Mouse (Mus musculus): ENCODE data around the gene Afdn.
A peak's percentile ranks its signal among the peaks of the same experiment; 100 is the strongest.
"Not testable (repeated sequence)": the region's sequence is repeated elsewhere in the genome, so short reads cannot be mapped to it uniquely, and the experiment has no call there.

Afdn gene

GRCm38 (mm10) chr17:13777676-13778075 is 17.3 kb downstream of the Afdn start:
- no peak for DNase-seq (ENCODE audit: low spot score)

DNA sequence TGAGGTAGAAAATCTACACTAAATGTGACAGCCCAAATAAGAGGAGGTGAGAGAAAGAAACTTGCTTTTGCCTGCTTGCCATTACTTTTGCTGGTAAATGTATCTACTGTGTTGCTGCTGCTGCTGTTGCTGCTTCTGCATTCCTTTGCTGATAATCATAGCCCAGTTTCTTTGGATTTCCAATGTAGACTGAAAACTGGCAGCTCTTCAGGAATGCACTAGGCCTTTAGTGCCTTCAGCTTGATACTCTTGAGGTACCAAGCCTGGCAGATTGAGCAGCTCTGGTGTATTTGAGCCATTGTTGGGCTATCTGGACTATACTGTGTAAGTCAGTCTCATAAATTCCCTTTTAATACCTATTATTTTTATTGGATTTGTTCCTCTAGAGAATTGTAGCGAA is 18.5 kb downstream of the Afdn start:
- no peak for DNase-seq (ENCODE audit: low spot score)

GRCm38 (mm10) chr17:13781948-13782347 is 21.6 kb downstream of the Afdn start:
- DNase-seq (ENCODE audit: low spot score): no peak

- no peak for DNase-seq (ENCODE audit: low spot score)
These were observed 23.1 kb downstream of the Afdn start for GRCm38 (mm10) chr17:13783469-13783868.

DNA sequence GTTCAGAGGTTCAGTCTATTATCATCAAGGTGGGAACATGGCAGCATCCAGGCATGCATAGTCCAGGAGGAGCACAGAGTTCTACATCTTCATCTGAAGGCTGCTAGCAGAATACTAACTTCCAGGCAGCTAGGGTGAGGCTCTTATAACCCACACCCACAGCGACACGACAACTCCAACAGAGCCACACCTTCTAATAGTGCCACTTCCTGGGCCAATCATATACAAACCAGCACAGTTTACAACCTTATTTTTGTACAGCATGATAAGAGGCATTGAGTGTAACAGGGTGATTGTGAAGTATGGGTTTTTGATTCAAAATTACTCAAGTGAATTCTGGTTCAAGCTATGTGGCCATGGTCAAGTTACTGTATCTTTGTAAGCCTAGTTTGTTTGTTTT is 29.7 kb downstream of the Afdn start:
- DNase-seq (ENCODE audit: low spot score): not testable (repeated sequence)

GRCm38 (mm10) chr17:13797691-13798090 is 37.4 kb downstream of the Afdn start:
- no peak for DNase-seq (ENCODE audit: low spot score)

DNA sequence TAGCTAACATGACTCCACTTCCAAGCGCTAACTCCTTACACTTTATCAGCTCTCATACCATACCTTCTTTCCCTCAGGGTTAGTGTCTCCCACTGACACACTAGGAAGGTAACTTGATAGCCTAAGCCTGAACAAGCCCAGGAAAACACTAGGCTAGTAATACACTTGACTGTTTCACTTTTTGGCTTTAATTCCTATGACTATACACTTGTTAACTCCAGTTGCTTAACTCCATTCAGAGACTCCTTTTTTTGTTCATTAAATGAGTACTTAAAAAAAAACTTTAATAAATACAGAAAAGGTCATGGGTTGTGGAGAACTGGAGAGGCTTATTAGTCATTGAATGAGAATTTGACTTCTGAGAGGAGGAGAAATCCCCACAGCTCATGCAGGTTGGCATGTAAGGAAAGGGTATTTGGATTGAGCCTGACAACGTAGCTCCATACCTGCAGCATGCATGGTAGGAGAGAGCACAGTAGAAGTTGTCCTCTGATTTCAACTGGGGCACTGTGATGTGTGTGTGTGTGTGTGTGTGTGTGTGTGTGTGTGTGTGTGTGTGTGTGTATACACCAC is 42.6 kb downstream of the Afdn start:
- DNase-seq (ENCODE audit: low spot score): no peak

DNA sequence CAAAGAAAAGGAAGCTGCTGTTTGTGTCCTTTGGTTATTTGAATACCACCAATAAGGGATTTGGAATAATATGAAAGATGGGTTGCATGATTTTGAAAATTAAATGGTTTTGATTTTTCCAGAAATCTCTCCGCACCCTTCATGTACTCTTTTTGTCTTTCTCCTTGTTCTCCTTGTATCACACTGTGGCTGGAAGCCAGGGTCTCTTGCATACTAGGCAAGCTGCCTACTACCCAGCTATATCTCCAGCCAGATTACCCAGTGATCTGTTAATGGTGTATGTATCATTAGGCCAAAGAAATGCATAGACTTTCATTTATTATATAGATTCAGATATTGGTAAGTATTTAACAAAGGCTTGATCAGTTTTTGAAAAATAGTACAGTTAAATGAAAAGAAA is 45.7 kb downstream of the Afdn start:
- no peak for DNase-seq (ENCODE audit: low spot score)

- no peak for DNase-seq (ENCODE audit: low spot score)
These were observed 57.5 kb downstream of the Afdn start for GRCm38 (mm10) chr17:13817789-13818188.

DNA sequence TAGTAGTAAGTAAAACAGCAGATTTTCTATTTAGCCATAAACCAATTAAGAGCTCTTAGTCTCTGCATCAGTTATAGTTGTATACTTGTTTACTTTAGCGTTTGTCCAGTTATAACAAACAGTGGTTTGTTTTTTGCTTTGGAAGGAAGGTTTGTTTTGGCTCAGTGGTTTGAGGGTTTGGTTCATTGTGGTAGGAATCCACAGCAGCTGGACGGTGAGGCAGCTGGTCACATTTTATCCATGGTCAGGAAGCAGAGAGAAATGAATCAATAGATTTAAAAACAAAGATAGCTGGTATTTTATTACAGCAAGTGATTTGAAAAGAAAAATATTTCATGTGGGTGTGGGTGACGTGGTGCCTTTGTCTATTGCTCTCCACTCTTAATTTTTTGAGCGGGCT is 59.0 kb downstream of the Afdn start:
- no peak for DNase-seq (ENCODE audit: low spot score)

DNA sequence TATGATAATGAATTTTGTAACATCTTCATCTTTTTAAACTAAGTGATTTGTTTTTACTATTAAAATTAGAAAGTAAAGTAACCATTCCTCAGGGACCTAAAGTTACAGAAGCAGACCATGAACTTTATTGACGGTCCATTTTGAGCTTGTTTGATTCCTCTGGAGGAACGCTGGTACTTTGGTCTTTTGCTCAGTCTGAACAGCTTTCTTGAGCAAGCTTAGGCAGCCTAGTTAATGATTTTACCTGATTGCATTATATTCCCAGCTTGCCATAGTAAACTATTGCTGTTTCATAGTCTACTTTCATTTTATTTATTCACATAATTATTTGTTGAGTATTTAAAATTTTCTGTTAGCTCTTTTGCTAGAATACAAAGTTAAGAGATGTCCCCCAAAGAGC is 60.3 kb downstream of the Afdn start:
- DNase-seq (ENCODE audit: low spot score): no peak

DNA sequence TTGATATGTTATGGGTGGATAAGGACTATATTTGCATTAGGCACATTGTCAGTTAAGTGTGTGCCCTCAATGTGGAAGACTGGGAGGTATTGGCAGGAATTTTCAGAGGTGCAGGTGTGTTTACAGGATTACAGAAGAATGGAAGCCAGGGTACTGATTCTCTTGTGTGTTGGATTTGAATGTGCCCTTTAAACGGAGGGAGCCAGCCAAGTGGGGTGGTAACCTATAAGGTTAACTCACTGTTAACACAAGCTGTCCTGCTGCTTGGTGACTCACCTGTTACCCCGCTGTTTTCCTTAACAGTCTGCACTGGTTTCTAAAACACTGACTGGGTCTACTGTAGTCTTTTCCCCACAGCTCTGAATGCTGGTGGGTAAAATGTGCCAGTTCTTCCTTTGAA is 65.1 kb downstream of the Afdn start:
- no peak for DNase-seq (ENCODE audit: low spot score)

GRCm38 (mm10) chr17:13830234-13830633 is 69.9 kb downstream of the Afdn start:
- no peak for DNase-seq (ENCODE audit: low spot score)

DNA sequence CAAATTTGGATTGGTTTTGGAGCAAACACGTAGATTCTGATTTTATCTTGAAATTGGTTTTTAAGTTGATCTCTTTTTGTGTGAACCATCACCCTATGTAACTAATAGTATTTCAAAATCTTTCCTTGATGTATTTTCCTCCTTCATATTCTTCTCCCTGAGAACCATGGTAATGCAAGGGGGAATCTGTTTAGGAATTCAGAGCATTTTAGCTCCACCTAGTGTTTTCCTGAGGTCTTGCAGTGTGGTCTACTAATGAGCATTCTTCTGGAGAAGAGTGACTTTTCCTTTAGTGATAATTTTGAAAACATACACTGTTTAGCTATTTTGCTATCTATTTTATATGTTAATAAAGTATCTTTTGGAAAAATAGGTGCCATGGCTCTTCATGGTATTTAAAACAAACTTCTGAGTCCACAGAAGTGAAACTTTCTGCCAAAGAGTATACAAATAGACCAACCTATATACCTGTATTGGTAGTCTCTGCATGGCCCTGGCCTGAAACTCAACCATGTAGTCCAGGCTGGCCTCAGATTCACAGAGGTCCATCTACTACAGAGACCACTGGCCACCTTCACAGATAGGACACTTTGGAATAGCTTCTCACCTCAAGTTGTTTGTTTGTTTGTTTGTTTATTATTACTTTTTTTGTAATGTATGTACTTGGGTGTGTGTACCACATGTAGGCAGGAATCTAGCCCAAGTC is 70.5 kb downstream of the Afdn start:
- DNase-seq (ENCODE audit: low spot score): peak; percentile 55

DNA sequence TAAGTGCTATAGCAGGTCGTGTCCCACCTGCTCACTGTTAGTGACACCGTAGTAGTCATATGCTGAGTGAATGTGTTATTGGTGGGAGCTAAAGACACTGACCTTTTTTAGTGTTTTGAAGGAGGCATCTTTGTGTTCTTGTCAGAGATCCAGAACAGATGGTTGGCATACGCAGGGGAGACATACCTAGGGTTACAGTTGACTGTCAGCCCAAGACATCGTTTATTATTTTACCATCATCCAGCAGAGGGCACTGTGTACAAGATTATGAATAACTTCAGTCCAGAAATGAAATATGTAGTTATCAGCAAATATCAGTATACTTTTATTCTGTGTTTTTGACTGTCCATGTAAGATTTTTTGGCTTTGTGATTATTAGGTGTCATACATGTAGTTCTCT is 75.5 kb downstream of the Afdn start:
- no peak for DNase-seq (ENCODE audit: low spot score)

GRCm38 (mm10) chr17:13850175-13850574 is 89.8 kb downstream of the Afdn start:
- DNase-seq (ENCODE audit: low spot score): no peak

GRCm38 (mm10) chr17:13853883-13854282 is 93.5 kb downstream of the Afdn start:
- DNase-seq (ENCODE audit: low spot score): peak; percentile 55

DNA sequence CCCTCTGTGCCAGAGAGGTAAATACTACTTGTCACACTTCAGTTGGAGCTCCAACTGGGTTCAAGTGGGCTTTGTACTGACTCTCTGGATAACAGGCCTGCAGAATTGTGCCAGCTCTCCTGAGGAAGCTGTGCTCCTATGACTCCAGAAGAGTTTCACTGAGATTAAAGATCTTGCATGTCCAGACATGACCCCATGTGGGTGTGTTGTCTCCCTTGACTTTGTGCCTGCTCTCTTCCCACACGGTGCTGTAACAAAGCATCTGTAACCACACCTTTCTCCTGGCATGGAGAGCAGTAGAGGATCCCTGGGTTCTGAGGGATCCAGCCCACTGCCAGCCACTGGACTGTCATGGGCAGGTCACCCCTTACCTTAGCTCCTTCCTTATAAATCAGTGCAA is 95.1 kb downstream of the Afdn start:
- DNase-seq (ENCODE audit: low spot score): no peak

- no peak for DNase-seq (ENCODE audit: low spot score)
These were observed 96.2 kb downstream of the Afdn start for GRCm38 (mm10) chr17:13856429-13857090.

GRCm38 (mm10) chr17:13865340-13865739 is 105.0 kb downstream of the Afdn start:
- no peak for DNase-seq (ENCODE audit: low spot score)

DNA sequence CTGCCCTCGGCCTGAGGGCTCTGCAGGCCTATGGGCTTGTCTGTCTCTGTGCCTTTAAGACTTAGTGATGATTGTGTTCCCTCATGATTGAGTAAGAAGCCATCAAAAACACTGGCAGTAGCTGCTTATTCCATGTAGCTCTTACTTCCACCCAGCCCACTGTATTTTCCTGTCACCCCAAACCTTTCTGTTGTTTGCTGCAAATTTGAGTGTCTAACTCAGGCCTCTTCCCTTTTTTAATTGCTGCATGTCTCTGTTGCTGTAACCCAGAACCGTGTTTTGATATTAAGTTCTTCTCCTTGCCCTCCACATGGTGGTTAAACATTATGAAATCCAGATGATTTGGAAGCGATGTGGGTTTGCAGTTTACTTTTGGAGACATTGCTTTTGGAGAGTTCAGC is 106.6 kb downstream of the Afdn start:
- DNase-seq (ENCODE audit: low spot score): no peak

- DNase-seq (ENCODE audit: low spot score): no peak
These were observed 107.1 kb downstream of the Afdn start for GRCm38 (mm10) chr17:13867475-13867874.

DNA sequence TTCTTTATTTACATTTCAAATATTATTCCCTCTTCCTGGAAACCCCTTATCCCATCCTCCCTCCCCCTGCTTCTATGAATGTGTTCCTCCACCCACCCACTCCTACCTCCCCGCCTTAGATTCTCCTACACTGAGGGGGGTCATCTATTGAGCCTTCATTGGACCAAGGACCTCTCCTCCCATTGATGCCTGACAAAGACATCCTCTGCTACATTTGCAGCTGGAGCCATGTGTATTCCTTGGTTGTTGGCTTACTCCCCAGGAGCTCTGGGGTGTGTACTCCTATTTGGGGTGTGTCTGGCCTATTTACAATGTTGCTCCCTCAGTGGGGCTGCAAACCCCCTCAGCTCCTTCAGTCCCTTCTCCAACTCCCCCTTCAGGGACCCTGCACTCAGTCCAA is 109.9 kb downstream of the Afdn start:
- DNase-seq (ENCODE audit: low spot score): no peak

DNA sequence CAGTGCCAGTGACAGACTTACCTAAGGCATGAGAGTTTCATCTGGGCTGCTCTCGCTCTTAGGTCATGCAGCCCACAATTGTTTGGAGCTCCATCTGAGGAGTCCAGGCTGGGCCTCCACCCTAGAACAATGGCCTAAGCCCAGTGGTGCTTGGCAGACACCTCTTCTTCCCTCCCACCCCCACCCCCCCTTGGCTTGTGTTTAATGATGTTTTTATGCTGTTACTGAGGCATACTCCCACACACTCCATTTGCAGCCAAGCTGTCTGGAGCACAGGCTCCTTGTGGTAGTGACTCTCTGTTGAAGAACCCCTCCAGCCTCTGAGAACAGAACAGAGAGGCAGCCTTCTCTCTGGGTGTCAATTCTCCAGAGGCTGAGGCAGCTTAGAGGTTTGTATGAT is 113.9 kb downstream of the Afdn start:
- DNase-seq (ENCODE audit: low spot score): no peak
